Mouse (Mus musculus): Measurements from ENCODE around the gene Neo1.

DNA sequence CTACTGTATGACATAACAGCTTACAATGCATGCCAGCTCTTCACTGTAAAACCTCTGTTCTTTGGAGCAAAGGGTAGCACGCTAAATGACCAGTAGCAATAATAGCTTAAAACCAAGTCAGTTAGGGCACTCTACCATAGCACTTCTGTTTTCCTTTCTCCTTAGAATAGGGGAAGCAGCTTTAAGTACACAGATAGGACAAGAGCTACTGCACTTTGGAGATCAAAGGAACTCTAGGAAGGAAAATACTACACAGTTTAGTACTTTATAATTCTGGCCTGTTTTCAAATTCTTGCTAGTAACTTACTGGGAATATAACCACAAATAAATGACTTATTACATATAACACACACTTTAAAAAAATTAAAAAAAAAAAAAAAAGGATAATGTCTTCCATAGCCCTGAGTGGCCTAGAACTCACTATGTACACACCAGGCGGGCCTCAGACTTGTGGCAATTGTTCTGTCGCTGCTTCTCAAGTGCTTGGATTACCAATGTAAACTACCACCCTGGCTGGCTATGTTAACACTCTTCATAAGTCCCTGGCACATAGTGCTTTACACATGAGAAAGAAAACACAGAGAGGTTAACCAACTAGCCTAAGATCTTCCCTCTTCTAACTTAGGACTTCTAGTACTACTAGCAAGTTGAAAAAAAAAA lies 20.1 kb downstream of the Neo1 start:
- TF ChIP-seq CTCF (IDR thresholded peaks at IDR 0.05; ENCODE audit: low read depth), result no peak
- TF ChIP-seq EP300 (IDR thresholded peaks at IDR 0.05; ENCODE audit: low read depth), result no peak

All from liver, embryonic 14.5 days (tissue).